Mouse (Mus musculus) liver, postnatal 0 days (tissue): ENCODE measurements around the gene Jarid2. TPM values are rescaled to one million over a fixed set of nuclear protein-coding genes. Genes with fewer than 3 reads are reported as not detected.

ENCODE experiments used
- ATAC-seq: fragments of 200-750 bp; cut with Nextera tagmentation; 2 replicates; pipeline ENCODE4 v1.8.0; 2017; ENCODE audit warnings: mild to moderate bottlenecking, moderate library complexity
- DNase-seq: peaks from one replicate; pipeline ENCODE4 v3.0.0-alpha.2; 2016
- H3K27ac ChIP-seq: fragments of 300-500 bp; sonication (generic); 2 replicates; pipeline ENCODE4 v1.5.1; 2014; ENCODE audit warnings: antibody characterized with exemption, moderate library complexity, mild to moderate bottlenecking, low read depth
- H3K27me3 ChIP-seq: fragments of 300-500 bp; sonication (generic); 2 replicates; pipeline ENCODE4 v1.6.1; 2014; ENCODE audit warnings: low read length, control low read depth, mixed read lengths; ENCODE audit not compliant: insufficient read depth
- H3K36me3 ChIP-seq: fragments of 300-500 bp; sonication (generic); replicated peaks from 2 replicates; pipeline ENCODE4 v1.6.1; 2014; ENCODE audit warnings: mild to moderate bottlenecking, control low read depth, low read length, moderate library complexity, mixed read lengths; ENCODE audit not compliant: insufficient read depth
- H3K4me1 ChIP-seq: fragments of 300-500 bp; sonication (generic); 2 replicates; pipeline ENCODE4 v1.6.1; 2014; ENCODE audit warnings: antibody characterized with exemption, mild to moderate bottlenecking, control low read depth; ENCODE audit not compliant: insufficient read depth
- H3K4me2 ChIP-seq: fragments of 300-500 bp; sonication (generic); 2 replicates; pipeline ENCODE4 v1.6.1; 2014; ENCODE audit warnings: low read depth, mild to moderate bottlenecking, low read length, moderate library complexity, mixed read lengths
- H3K4me3 ChIP-seq: fragments of 300-500 bp; sonication (generic); 2 replicates; pipeline ENCODE4 v1.5.1; 2014; ENCODE audit warnings: low read depth, low read length
- H3K9ac ChIP-seq: fragments of 300-500 bp; sonication (generic); replicated peaks from 2 replicates; pipeline ENCODE4 v1.6.1; 2014; ENCODE audit warnings: mild to moderate bottlenecking, moderate library complexity
- H3K9me3 ChIP-seq: fragments of 300-500 bp; sonication (generic); 2 replicates; pipeline ENCODE4 v1.6.1; 2016; ENCODE audit warnings: mild to moderate bottlenecking, control low read depth, low read length, mixed read lengths
- CTCF ChIP-seq: sonication (generic); IDR thresholded peaks from 2 replicates; pipeline ENCODE4 v1.5.1; 2016; ENCODE audit warnings: antibody characterized with exemption, low read depth
- EP300 ChIP-seq: IDR thresholded peaks from 2 replicates; pipeline ENCODE4 v1.6.1; 2016; ENCODE audit warnings: antibody characterized with exemption, low read depth, mild to moderate bottlenecking
- WGBS: fragments of 180-500 bp; shearing (Covaris S2); extraction: QIAGEN DNeasy Blood & Tissue Kit; methylation state at CpG from one replicate; pipeline ENCODE4 v1.1.7; 2014; ENCODE audit not compliant: insufficient replicate concordance; 5-methylcytosine and 5-hydroxymethylcytosine counted together
- polyA plus RNA-seq: library from polyadenylated mRNA; unstranded; fragments of >200 nt; fragmentation: Nextera tagmentation; extraction: Ambion mirVana; gene quantifications from 2 replicates; pipeline ENCODE4 v1.2.1, GENCODE M21; 2015

Jarid2 gene
- polyA plus RNA-seq, 1 experiment from 2014 or later = 6.8 TPM

GRCm38 (mm10) chr13:44918269-44918668, 189.0 kb downstream of the Jarid2 start:
- no peaks in the 10 kb centered on the region for H3K9me3 ChIP-seq

GRCm38 (mm10) chr13:44921095-44921494, 191.8 kb downstream of the Jarid2 start:
- 68% methylated on average over 10 of the region's 10 CpGs for WGBS
- ATAC-seq = no peak
- no peak for TF ChIP-seq EP300
- no peak for TF ChIP-seq CTCF
- Histone ChIP-seq H3K4me2 (no peak overlapping the region), H3K4me1 (peaks cover 3% of the 10 kb centered on the region; the same call in 1 of the 2 replicates), H3K4me3 (no peak overlapping the region), H3K9ac (no peak overlapping the region), H3K27me3 (no peaks in the 10 kb centered on the region), H3K9me3 (no peaks in the 10 kb centered on the region), H3K36me3 (peaks cover 76% of the 10 kb centered on the region), H3K27ac (no peak overlapping the region)
- DNase-seq = no peak

More at GRCm38 (mm10) chr13:44918269-44918668, 189.0 kb downstream of the Jarid2 start:
- H3K4me3 ChIP-seq = no peak overlapping the region
- TF ChIP-seq EP300 = no peak
- TF ChIP-seq CTCF = no peak
- peaks cover 79% of the 10 kb centered on the region for H3K36me3 ChIP-seq
- H3K4me2 ChIP-seq = no peak overlapping the region
- H3K9ac ChIP-seq = no peak overlapping the region
- no peak overlapping the region for H3K27ac ChIP-seq
- H3K27me3 ChIP-seq = no peaks in the 10 kb centered on the region
- DNase-seq (no peak), ATAC-seq (no peak)
- WGBS = 92% methylated on average over 2 of the region's 2 CpGs
- peaks cover 6% of the 10 kb centered on the region; the same call in 1 of the 2 replicates for H3K4me1 ChIP-seq

DNA sequence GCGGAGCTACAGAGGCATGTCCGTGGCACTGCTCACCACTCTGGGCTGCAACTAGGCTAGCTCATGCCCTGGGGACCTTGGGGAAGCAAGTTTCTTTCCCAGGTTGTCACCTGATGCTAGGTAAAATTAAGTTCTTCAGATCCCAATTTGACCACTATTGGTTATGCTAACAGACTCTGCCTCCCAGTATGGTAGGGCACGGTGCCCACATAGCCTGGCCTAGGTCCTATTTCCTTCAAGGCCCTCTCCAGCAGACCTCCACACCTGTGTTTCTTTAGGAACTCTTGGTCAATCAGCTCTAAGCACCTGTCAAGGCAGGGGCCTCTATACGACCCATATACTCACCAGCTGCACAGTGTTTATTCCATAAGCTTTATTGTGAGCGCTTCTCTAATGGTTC, 192.4 kb downstream of the Jarid2 start:
- Histone ChIP-seq H3K4me2 (no peak overlapping the region), H3K4me3 (no peak overlapping the region), H3K27ac (0 out of 2 replicates have a peak overlapping the region, but pooled peaks have one; percentile 6), H3K9me3 (no peaks in the 10 kb centered on the region), H3K9ac (no peak overlapping the region), H3K27me3 (no peaks in the 10 kb centered on the region), H3K36me3 (peaks cover 69% of the 10 kb centered on the region), H3K4me1 (peaks cover 3% of the 10 kb centered on the region; the same call in 1 of the 2 replicates)
- no peak for TF ChIP-seq EP300
- no peak for TF ChIP-seq CTCF
- ATAC-seq = no peak
- no peak for DNase-seq
- 90% methylated on average over 5 of the region's 5 CpGs for WGBS

DNA sequence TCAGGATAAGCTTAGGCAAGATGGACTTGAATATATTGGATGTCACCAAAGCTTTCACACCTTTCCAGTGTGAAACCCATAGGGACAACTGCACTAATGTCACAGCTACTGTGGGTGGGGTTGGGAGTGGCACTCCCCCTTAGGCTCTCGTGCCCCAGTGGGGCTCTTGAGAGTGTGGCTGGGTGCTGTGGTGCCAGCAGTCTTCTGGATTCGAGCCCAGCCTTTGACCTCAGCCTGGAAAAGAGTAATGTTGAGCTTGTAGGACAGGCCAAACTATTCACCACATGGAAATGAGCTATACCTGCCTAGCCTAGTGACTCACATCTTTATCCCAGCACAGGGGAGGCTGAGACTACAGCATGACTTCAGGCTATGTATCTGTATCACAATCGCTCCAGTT, 194.8 kb downstream of the Jarid2 start:
- no peaks in the 10 kb centered on the region for H3K27me3 ChIP-seq
- H3K36me3 ChIP-seq = peaks cover 58% of the 10 kb centered on the region
- no peak overlapping the region for H3K4me2 ChIP-seq
- DNase-seq (no peak), ATAC-seq (no peak)
- WGBS = 88% methylated on average over 3 of the region's 3 CpGs
- TF ChIP-seq EP300 = no peak
- TF ChIP-seq CTCF = no peak
- peaks cover 3% of the 10 kb centered on the region; the same call in 1 of the 2 replicates for H3K4me1 ChIP-seq
- no peak overlapping the region for H3K9ac ChIP-seq
- H3K27ac ChIP-seq = no peak overlapping the region
- no peaks in the 10 kb centered on the region for H3K9me3 ChIP-seq
- no peak overlapping the region for H3K4me3 ChIP-seq

- DNase-seq (no peak), ATAC-seq (no peak)
- TF ChIP-seq EP300 = no peak
- TF ChIP-seq CTCF = no peak
- Histone ChIP-seq H3K9me3 (no peaks in the 10 kb centered on the region), H3K9ac (no peak overlapping the region), H3K27me3 (no peaks in the 10 kb centered on the region), H3K4me2 (no peak overlapping the region), H3K36me3 (peaks cover 48% of the 10 kb centered on the region), H3K27ac (no peak overlapping the region), H3K4me3 (no peak overlapping the region), H3K4me1 (peaks cover 3% of the 10 kb centered on the region; the same call in 1 of the 2 replicates)
- WGBS = 92% methylated on average over 2 of the region's 2 CpGs
Observed at GRCm38 (mm10) chr13:44925173-44925572, 195.9 kb downstream of the Jarid2 start.

- Histone ChIP-seq H3K9ac (no peak overlapping the region), H3K4me2 (no peak overlapping the region), H3K36me3 (peaks cover 41% of the 10 kb centered on the region), H3K9me3 (no peaks in the 10 kb centered on the region), H3K4me3 (no peak overlapping the region), H3K27ac (no peak overlapping the region), H3K4me1 (peaks cover 3% of the 10 kb centered on the region; the same call in 1 of the 2 replicates), H3K27me3 (no peaks in the 10 kb centered on the region)
- TF ChIP-seq CTCF = no peak
- TF ChIP-seq EP300 = no peak
- no peak for ATAC-seq
- no peak for DNase-seq
- WGBS = 65% methylated on average over 2 of the region's 2 CpGs
Observed at GRCm38 (mm10) chr13:44926311-44926710, 197.0 kb downstream of the Jarid2 start.
